Mouse (Mus musculus): ENCODE results near the gene Rab43. TPM values are rescaled to one million over a fixed set of nuclear protein-coding genes. Genes with fewer than 3 reads are reported as not detected.

Rab43 gene
- polyA plus RNA-seq, 1 experiment from 2014 or later = 10.8 TPM

DNA sequence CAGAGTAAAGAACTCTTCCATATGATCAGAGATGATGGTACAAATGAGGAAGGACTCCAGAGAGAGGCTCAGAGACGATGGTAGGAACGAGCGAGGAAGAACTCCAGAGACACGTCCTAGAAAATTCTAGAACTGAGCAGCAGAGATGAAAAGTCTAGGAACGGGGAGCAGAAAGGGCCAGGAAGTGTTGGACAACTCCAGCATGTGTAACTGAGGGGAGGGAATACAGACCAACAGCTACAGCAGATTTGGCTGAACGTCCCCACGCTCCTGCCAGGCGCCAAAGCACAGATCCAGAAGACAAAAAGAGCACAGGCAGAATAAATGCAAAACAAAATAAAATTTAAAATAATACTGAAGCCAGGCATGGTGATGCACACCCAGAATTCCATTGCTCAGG is 55.1 kb downstream of the Rab43 start:
- 94% methylated on average over 8 of the region's 8 CpGs for WGBS
- peaks cover 17% of the 10 kb centered on the region for H3K36me3 ChIP-seq
- H3K9me3 ChIP-seq = no peaks in the 10 kb centered on the region
- ATAC-seq (ENCODE audit: low FRiP score, low read depth) = no peak
- H3K4me1 ChIP-seq = no peaks in the 10 kb centered on the region
- no peak overlapping the region for H3K4me3 ChIP-seq
- H3K27ac ChIP-seq = no peak overlapping the region
- H3K9ac ChIP-seq = no peak overlapping the region
- H3K27me3 ChIP-seq (replicated peaks) = no peaks in the 10 kb centered on the region
- no peak overlapping the region for H3K4me2 ChIP-seq (replicated peaks)

DNA sequence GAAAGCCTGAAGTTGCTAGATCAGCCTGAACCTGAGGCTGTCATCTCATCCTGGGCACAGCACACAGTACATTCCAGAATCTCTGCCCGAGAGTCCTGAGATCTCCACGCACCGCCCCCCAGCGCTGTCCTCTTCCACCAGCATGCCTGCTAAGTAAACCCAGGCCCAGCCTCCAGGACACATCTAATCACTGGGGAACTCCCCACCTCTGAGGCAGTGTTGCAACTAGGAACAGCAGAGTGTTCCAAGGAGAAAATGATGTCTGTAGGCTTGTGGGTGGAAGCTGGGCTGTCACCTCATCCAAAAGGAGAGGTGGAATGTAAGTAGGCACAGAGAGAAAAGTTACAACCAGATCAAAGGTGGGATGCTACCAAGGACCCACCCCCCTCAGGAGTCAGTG is 56.8 kb downstream of the Rab43 start:
- no peak overlapping the region for H3K27ac ChIP-seq
- no peaks in the 10 kb centered on the region for H3K27me3 ChIP-seq (replicated peaks)
- H3K36me3 ChIP-seq = peaks cover 20% of the 10 kb centered on the region
- ATAC-seq (ENCODE audit: low FRiP score, low read depth) = no peak
- H3K9ac ChIP-seq = no peak overlapping the region
- WGBS = 96% methylated on average over 4 of the region's 4 CpGs
- no peak overlapping the region for H3K4me3 ChIP-seq
- H3K4me1 ChIP-seq = no peaks in the 10 kb centered on the region
- no peaks in the 10 kb centered on the region for H3K9me3 ChIP-seq
- no peak overlapping the region for H3K4me2 ChIP-seq (replicated peaks)

DNA sequence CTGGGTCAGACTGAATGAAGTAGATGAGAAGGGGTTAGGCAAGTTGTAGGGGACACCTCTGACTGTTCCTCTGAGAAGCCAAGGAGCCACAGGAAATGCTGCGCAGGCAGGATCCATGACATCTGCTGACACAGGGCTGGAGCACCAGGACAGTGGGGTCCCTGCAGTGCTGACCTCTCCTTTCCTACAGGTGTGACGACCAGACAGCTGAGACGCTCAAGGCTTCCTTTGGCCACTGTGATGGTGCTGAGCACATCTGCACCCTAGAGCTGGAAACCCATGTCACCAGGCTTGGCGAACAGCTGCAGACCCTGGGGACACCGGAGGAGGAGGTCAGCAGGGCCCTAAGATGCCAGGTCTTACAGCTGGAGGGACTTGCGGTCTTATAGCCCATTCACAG is 60.4 kb downstream of the Rab43 start:
- no peak overlapping the region for H3K4me3 ChIP-seq
- 95% methylated on average over 6 of the region's 6 CpGs for WGBS
- H3K36me3 ChIP-seq = peaks cover 14% of the 10 kb centered on the region
- H3K9me3 ChIP-seq = no peaks in the 10 kb centered on the region
- H3K4me2 ChIP-seq (replicated peaks) = no peak overlapping the region
- H3K27me3 ChIP-seq (replicated peaks) = no peaks in the 10 kb centered on the region
- H3K27ac ChIP-seq = no peak overlapping the region
- no peak for ATAC-seq (ENCODE audit: low FRiP score, low read depth)
- no peak overlapping the region for H3K9ac ChIP-seq
- H3K4me1 ChIP-seq = no peaks in the 10 kb centered on the region

- Histone ChIP-seq H3K27me3 (replicated peaks) (no peaks in the 10 kb centered on the region), H3K36me3 (peaks cover 8% of the 10 kb centered on the region), H3K27ac (no peak overlapping the region), H3K4me1 (no peaks in the 10 kb centered on the region), H3K9me3 (no peaks in the 10 kb centered on the region), H3K4me2 (replicated peaks) (no peak overlapping the region), H3K4me3 (no peak overlapping the region), H3K9ac (no peak overlapping the region)
- ATAC-seq (ENCODE audit: low FRiP score, low read depth) = no peak
- WGBS = 91% methylated on average over 8 of the region's 8 CpGs
Measured at GRCm38 (mm10) chr6:87750184-87750910, 61.6 kb downstream of the Rab43 start.

DNA sequence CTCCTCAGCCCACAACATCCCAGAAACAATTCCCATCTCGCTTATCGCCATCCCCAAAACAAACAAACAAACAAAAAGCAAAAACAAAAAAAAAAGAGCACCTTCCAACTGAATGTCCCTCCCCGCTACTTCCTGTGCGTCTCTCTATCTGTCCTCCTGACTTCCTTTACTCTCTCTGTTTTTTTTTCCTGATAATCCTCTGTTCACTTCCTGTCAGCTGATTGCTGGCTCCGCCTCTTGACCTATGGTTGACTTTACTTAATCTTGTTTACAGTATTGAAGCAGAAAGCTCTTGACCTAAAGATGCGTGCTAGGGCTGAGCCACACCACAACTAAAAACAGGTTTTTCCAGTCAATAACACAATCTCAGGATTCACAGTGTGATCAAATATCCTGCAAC is 63.4 kb downstream of the Rab43 start:
- Histone ChIP-seq H3K9me3 (no peaks in the 10 kb centered on the region), H3K27me3 (replicated peaks) (no peaks in the 10 kb centered on the region), H3K4me2 (replicated peaks) (no peak overlapping the region), H3K36me3 (peaks cover 3% of the 10 kb centered on the region; the same call in 1 of the 2 replicates), H3K9ac (no peak overlapping the region), H3K27ac (no peak overlapping the region), H3K4me1 (no peaks in the 10 kb centered on the region), H3K4me3 (no peak overlapping the region)
- no peak for ATAC-seq (ENCODE audit: low FRiP score, low read depth)
- 91% methylated on average over 6 of the region's 6 CpGs for WGBS

DNA sequence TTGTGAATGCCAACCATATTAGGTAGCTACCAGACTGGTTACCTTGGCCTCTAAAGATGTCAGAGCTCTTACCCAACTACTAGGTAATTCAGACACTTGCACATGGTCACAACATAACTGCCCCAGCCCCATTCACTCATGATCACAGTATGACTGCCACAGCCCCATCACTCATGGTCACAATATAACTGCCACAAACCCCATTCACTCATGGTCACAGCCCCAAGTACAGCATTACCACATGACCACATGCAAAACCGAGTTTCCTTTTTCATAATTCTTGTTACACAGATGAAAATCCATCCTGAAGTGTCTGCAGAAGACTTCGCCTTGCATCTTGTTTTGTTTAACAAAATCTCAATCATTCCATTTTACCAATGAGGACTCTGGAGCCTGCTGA is 63.9 kb downstream of the Rab43 start:
- no peaks in the 10 kb centered on the region for H3K4me1 ChIP-seq
- no peak overlapping the region for H3K27ac ChIP-seq
- ATAC-seq (ENCODE audit: low FRiP score, low read depth) = no peak
- no peak overlapping the region for H3K4me2 ChIP-seq (replicated peaks)
- 87% methylated on average over 2 of the region's 2 CpGs for WGBS
- H3K9ac ChIP-seq = no peak overlapping the region
- no peaks in the 10 kb centered on the region for H3K27me3 ChIP-seq (replicated peaks)
- H3K9me3 ChIP-seq = no peaks in the 10 kb centered on the region
- H3K36me3 ChIP-seq = peaks cover 3% of the 10 kb centered on the region; the same call in 1 of the 2 replicates
- H3K4me3 ChIP-seq = no peak overlapping the region

- Histone ChIP-seq H3K27me3 (replicated peaks) (no peaks in the 10 kb centered on the region), H3K4me3 (no peak overlapping the region), H3K9me3 (no peaks in the 10 kb centered on the region), H3K36me3 (peaks cover 3% of the 10 kb centered on the region; the same call in 1 of the 2 replicates), H3K9ac (no peak overlapping the region), H3K27ac (no peak overlapping the region), H3K4me1 (no peaks in the 10 kb centered on the region), H3K4me2 (replicated peaks) (no peak overlapping the region)
- ATAC-seq (ENCODE audit: low FRiP score, low read depth) = no peak
- WGBS = 85% methylated on average over 2 of the region's 2 CpGs
Measured at GRCm38 (mm10) chr6:87746849-87747248, 65.1 kb downstream of the Rab43 start.

DNA sequence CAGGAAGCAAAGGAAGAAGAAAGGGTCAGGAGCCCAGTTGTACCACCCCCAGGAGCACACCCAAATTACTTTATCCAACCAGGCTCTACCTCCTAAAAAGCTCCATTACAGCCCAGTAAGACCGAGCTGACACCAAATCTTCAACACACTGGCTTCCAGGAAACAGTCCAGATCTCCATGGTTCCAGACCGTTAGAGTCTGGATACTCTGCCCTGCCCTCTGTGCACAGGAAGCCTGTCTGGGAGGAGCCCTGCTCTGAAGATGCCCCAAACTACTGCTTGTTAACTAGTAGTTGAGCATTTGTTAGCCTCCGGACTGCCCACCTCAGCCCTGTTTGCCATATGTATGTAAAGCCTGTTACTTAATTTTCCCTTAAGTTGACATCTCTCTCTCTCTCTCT is 65.9 kb downstream of the Rab43 start:
- Histone ChIP-seq H3K4me1 (no peaks in the 10 kb centered on the region), H3K4me3 (no peak overlapping the region), H3K36me3 (peaks cover 3% of the 10 kb centered on the region; the same call in 1 of the 2 replicates), H3K27ac (no peak overlapping the region), H3K4me2 (replicated peaks) (no peak overlapping the region), H3K9me3 (no peaks in the 10 kb centered on the region), H3K27me3 (replicated peaks) (no peaks in the 10 kb centered on the region), H3K9ac (no peak overlapping the region)
- no peak for ATAC-seq (ENCODE audit: low FRiP score, low read depth)
- WGBS = 74% methylated on average over 3 of the region's 3 CpGs

DNA sequence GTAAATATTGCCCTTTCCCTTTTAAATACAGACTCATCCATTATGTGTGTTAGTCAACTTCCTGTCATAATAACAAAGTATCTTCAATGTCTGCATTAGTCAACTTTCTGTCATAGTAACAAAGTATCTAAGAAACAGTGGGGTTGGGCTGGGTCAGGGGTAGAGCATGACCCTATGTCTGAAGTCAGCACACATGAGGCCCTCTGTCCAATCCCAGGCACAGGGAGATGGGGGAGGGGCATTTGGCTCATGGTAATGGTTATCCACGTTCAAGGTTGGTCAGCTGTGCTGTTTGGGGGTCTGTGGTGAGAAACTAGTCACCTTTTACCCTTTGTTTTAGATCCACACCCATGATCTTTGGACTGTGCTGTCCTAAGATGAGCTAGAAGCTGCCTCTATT is 66.7 kb downstream of the Rab43 start:
- Histone ChIP-seq H3K27me3 (replicated peaks) (no peaks in the 10 kb centered on the region), H3K4me1 (no peaks in the 10 kb centered on the region), H3K9me3 (no peaks in the 10 kb centered on the region), H3K9ac (no peak overlapping the region), H3K27ac (no peak overlapping the region), H3K36me3 (no peaks in the 10 kb centered on the region), H3K4me3 (no peak overlapping the region), H3K4me2 (replicated peaks) (no peak overlapping the region)
- no peak for ATAC-seq (ENCODE audit: low FRiP score, low read depth)
- 40% methylated on average over 1 of the region's 1 CpGs for WGBS

DNA sequence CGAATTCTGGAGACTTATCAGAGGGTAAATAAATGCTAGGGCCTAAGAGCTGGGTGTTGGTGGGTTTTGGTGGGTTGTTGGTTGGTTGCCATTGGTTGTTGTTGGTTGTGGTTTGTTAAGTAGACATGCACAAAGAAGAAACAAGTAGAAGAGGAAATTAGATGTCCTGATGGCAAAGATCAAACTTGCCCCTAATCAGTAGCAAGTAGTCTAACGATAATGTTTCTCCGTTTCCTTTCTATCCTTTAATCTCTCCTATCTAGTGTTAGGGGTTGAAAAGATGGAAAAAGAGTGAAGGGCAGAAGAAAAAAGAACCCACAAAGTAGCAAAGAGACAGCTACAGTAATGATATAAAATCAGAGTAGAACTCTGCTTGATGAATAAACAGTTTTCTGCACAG is 67.3 kb downstream of the Rab43 start:
- ATAC-seq (ENCODE audit: low FRiP score, low read depth) = no peak
- Histone ChIP-seq H3K36me3 (no peaks in the 10 kb centered on the region), H3K4me2 (replicated peaks) (no peak overlapping the region), H3K9ac (no peak overlapping the region), H3K4me3 (no peak overlapping the region), H3K27me3 (replicated peaks) (no peaks in the 10 kb centered on the region), H3K9me3 (no peaks in the 10 kb centered on the region), H3K27ac (no peak overlapping the region), H3K4me1 (0 out of 2 replicates have a peak, but pooled peaks cover 1% of the 10 kb centered on the region)
- WGBS = 92% methylated on average over 3 of the region's 3 CpGs

GRCm38 (mm10) chr6:87743281-87743680 is 68.7 kb downstream of the Rab43 start:
- Histone ChIP-seq H3K4me1 (peaks cover 12% of the 10 kb centered on the region), H3K27me3 (replicated peaks) (no peaks in the 10 kb centered on the region), H3K4me2 (replicated peaks) (no peak overlapping the region), H3K36me3 (no peaks in the 10 kb centered on the region), H3K9me3 (no peaks in the 10 kb centered on the region), H3K27ac (no peak overlapping the region), H3K9ac (no peak overlapping the region), H3K4me3 (no peak overlapping the region)
- WGBS = 84% methylated on average over 5 of the region's 5 CpGs
- no peak for ATAC-seq (ENCODE audit: low FRiP score, low read depth)

DNA sequence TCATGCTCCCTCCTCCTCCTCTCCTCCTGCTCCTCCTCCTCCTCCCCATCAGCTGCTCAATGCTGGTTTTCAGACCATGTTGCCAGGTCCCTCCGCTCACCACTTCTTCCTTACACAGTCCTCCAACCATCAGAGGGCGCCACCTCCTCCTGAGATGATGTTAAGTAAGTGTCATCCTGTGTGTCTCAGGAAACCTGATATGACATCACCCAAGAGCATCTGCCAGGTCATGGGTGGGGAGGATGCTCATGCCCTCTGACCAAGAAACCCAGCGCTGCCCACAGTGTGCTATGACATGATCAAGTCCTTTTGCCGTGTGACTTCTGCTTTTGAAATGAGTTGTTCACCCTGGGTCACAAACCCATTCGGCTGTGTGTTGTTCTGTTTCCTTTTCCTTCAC is 69.2 kb downstream of the Rab43 start:
- Histone ChIP-seq H3K9me3 (no peaks in the 10 kb centered on the region), H3K4me3 (no peak overlapping the region), H3K4me2 (replicated peaks) (no peak overlapping the region), H3K27ac (no peak overlapping the region), H3K9ac (no peak overlapping the region), H3K27me3 (replicated peaks) (no peaks in the 10 kb centered on the region), H3K36me3 (no peaks in the 10 kb centered on the region), H3K4me1 (peaks cover 17% of the 10 kb centered on the region)
- 83% methylated on average over 5 of the region's 5 CpGs for WGBS
- no peak for ATAC-seq (ENCODE audit: low FRiP score, low read depth)

DNA sequence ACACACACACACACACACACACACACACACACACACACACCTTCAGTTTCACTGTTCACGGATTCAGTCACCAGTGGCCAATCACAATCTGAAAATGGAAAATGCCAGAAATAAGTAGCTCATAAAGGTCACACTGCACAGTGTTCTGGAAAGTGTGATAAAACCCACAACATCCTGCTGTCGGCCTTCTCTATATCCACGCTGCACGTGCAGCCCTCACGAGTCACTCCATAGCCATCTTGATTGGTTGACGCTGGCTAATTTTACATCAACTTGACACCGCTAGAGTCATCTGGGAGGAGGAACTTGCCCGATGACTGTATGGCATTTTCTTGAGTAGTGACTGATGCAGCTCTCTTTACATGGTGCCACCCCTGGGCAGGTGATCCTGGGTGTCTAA is 70.0 kb downstream of the Rab43 start:
- peaks cover 19% of the 10 kb centered on the region for H3K4me1 ChIP-seq
- no peak overlapping the region for H3K4me3 ChIP-seq
- no peaks in the 10 kb centered on the region for H3K27me3 ChIP-seq (replicated peaks)
- H3K4me2 ChIP-seq (replicated peaks) = no peak overlapping the region
- ATAC-seq (ENCODE audit: low FRiP score, low read depth) = no peak
- WGBS = 94% methylated on average over 8 of the region's 8 CpGs
- no peak overlapping the region for H3K9ac ChIP-seq
- no peak overlapping the region for H3K27ac ChIP-seq
- H3K36me3 ChIP-seq = no peaks in the 10 kb centered on the region
- H3K9me3 ChIP-seq = no peaks in the 10 kb centered on the region

Data from neural tube, embryonic 12.5 days (tissue).